Mouse (Mus musculus): Measurements from ENCODE around the gene Ehd3. TPM values are rescaled to one million over a fixed set of nuclear protein-coding genes. Genes with fewer than 3 reads are reported as not detected.

The Ehd3 gene
- polyA plus RNA-seq, 1 experiment = not detected

- TF ChIP-seq CTCF (IDR thresholded peaks at IDR 0.05; ENCODE audit: low read depth, low read length) (no peak), POLR2A (IDR thresholded peaks at IDR 0.05; ENCODE audit: borderline replicate concordance, low read depth, low read length) (no peak)
- no peak overlapping the region for H3K4me3 ChIP-seq (ENCODE audit: insufficient read depth, low read length)
- no peaks in the 10 kb centered on the region for H3K4me1 ChIP-seq (ENCODE audit: control insufficient read depth, insufficient read depth, low read length)
- H3K27ac ChIP-seq (ENCODE audit: insufficient read depth, low read depth, low read length) = no peak overlapping the region
Measured at GRCm38 (mm10) chr17:73823121-73824021, 19.4 kb downstream of the Ehd3 start.

GRCm38 (mm10) chr17:73824022-73824340, 20.0 kb downstream of the Ehd3 start:
- Histone ChIP-seq H3K4me3 (ENCODE audit: insufficient read depth, low read length) (no peak overlapping the region), H3K4me1 (ENCODE audit: control insufficient read depth, insufficient read depth, low read length) (no peaks in the 10 kb centered on the region), H3K27ac (ENCODE audit: insufficient read depth, low read depth, low read length) (no peak overlapping the region)
- TF ChIP-seq CTCF (IDR thresholded peaks at IDR 0.05; ENCODE audit: low read depth, low read length) = no peak

- H3K4me1 ChIP-seq (ENCODE audit: control insufficient read depth, insufficient read depth, low read length) = no peaks in the 10 kb centered on the region
- no peak overlapping the region for H3K4me3 ChIP-seq (ENCODE audit: insufficient read depth, low read length)
- TF ChIP-seq POLR2A (IDR thresholded peaks at IDR 0.05; ENCODE audit: borderline replicate concordance, low read depth, low read length) = no peak
- TF ChIP-seq CTCF (IDR thresholded peaks at IDR 0.05; ENCODE audit: low read depth, low read length) = no peak
- H3K27ac ChIP-seq (ENCODE audit: insufficient read depth, low read depth, low read length) = no peak overlapping the region
Measured at GRCm38 (mm10) chr17:73826106-73826505, 22.2 kb downstream of the Ehd3 start.

- H3K4me3 ChIP-seq (ENCODE audit: insufficient read depth, low read length) = no peak overlapping the region
- H3K4me1 ChIP-seq (ENCODE audit: control insufficient read depth, insufficient read depth, low read length) = no peaks in the 10 kb centered on the region
- TF ChIP-seq POLR2A (IDR thresholded peaks at IDR 0.05; ENCODE audit: borderline replicate concordance, low read depth, low read length) (no peak), CTCF (IDR thresholded peaks at IDR 0.05; ENCODE audit: low read depth, low read length) (no peak)
- H3K27ac ChIP-seq (ENCODE audit: insufficient read depth, low read depth, low read length) = no peak overlapping the region
Measured at GRCm38 (mm10) chr17:73827446-73827845, 23.5 kb downstream of the Ehd3 start.

- Histone ChIP-seq H3K27ac (ENCODE audit: insufficient read depth, low read depth, low read length) (no peak overlapping the region), H3K4me1 (ENCODE audit: control insufficient read depth, insufficient read depth, low read length) (no peaks in the 10 kb centered on the region), H3K4me3 (ENCODE audit: insufficient read depth, low read length) (no peak overlapping the region)
- TF ChIP-seq POLR2A (IDR thresholded peaks at IDR 0.05; ENCODE audit: borderline replicate concordance, low read depth, low read length) (no peak), CTCF (IDR thresholded peaks at IDR 0.05; ENCODE audit: low read depth, low read length) (no peak)
Measured at GRCm38 (mm10) chr17:73830511-73830910, 26.6 kb downstream of the Ehd3 start.

- TF ChIP-seq POLR2A (IDR thresholded peaks at IDR 0.05; ENCODE audit: borderline replicate concordance, low read depth, low read length) = no peak
- H3K4me1 ChIP-seq (ENCODE audit: control insufficient read depth, insufficient read depth, low read length) = no peaks in the 10 kb centered on the region
- no peak overlapping the region for H3K4me3 ChIP-seq (ENCODE audit: insufficient read depth, low read length)
- H3K27ac ChIP-seq (ENCODE audit: insufficient read depth, low read depth, low read length) = no peak overlapping the region
Measured at GRCm38 (mm10) chr17:73831427-73831826, 27.5 kb downstream of the Ehd3 start.

- TF ChIP-seq POLR2A (IDR thresholded peaks at IDR 0.05; ENCODE audit: borderline replicate concordance, low read depth, low read length) = no peak
- TF ChIP-seq CTCF (IDR thresholded peaks at IDR 0.05; ENCODE audit: low read depth, low read length) = no peak
Measured at GRCm38 (mm10) chr17:73832901-73833300, 29.0 kb downstream of the Ehd3 start.

GRCm38 (mm10) chr17:73833474-73833873, 29.5 kb downstream of the Ehd3 start:
- no peaks in the 10 kb centered on the region for H3K4me1 ChIP-seq (ENCODE audit: control insufficient read depth, insufficient read depth, low read length)
- no peak overlapping the region for H3K27ac ChIP-seq (ENCODE audit: insufficient read depth, low read depth, low read length)
- no peak for TF ChIP-seq CTCF (IDR thresholded peaks at IDR 0.05; ENCODE audit: low read depth, low read length)
- no peak for TF ChIP-seq POLR2A (IDR thresholded peaks at IDR 0.05; ENCODE audit: borderline replicate concordance, low read depth, low read length)
- H3K4me3 ChIP-seq (ENCODE audit: insufficient read depth, low read length) = no peak overlapping the region

More at GRCm38 (mm10) chr17:73832901-73833300, 29.0 kb downstream of the Ehd3 start:
- Histone ChIP-seq H3K4me3 (ENCODE audit: insufficient read depth, low read length) (no peak overlapping the region), H3K27ac (ENCODE audit: insufficient read depth, low read depth, low read length) (no peak overlapping the region), H3K4me1 (ENCODE audit: control insufficient read depth, insufficient read depth, low read length) (no peaks in the 10 kb centered on the region)

GRCm38 (mm10) chr17:73836601-73837000, 32.7 kb downstream of the Ehd3 start:
- H3K4me1 ChIP-seq (ENCODE audit: control insufficient read depth, insufficient read depth, low read length) = no peaks in the 10 kb centered on the region
- H3K4me3 ChIP-seq (ENCODE audit: insufficient read depth, low read length) = no peak overlapping the region
- no peak overlapping the region for H3K27ac ChIP-seq (ENCODE audit: insufficient read depth, low read depth, low read length)
- no peak for TF ChIP-seq CTCF (IDR thresholded peaks at IDR 0.05; ENCODE audit: low read depth, low read length)
- TF ChIP-seq POLR2A (IDR thresholded peaks at IDR 0.05; ENCODE audit: borderline replicate concordance, low read depth, low read length) = no peak

GRCm38 (mm10) chr17:73837244-73837643, 33.3 kb downstream of the Ehd3 start:
- H3K27ac ChIP-seq (ENCODE audit: insufficient read depth, low read depth, low read length) = no peak overlapping the region
- H3K4me3 ChIP-seq (ENCODE audit: insufficient read depth, low read length) = no peak overlapping the region
- no peak for TF ChIP-seq CTCF (IDR thresholded peaks at IDR 0.05; ENCODE audit: low read depth, low read length)
- TF ChIP-seq POLR2A (IDR thresholded peaks at IDR 0.05; ENCODE audit: borderline replicate concordance, low read depth, low read length) = no peak
- no peaks in the 10 kb centered on the region for H3K4me1 ChIP-seq (ENCODE audit: control insufficient read depth, insufficient read depth, low read length)
